Mouse (Mus musculus) megakaryocyte, embryonic 14.5 days (primary cell): Measurements from ENCODE around the gene B4galt5.

Source experiments
- FLI1 ChIP-seq: IDR thresholded peaks from 2 replicates; pipeline ENCODE4 v1.6.1; 2012; ENCODE audit warnings: low read length, inconsistent platforms, mixed read lengths
- GATA1 ChIP-seq: IDR thresholded peaks from 3 replicates; pipeline ENCODE4 v1.6.1; 2012; ENCODE audit warnings: mixed read lengths, low read length, inconsistent platforms, borderline replicate concordance

- TF ChIP-seq GATA1: no peak
- no peak for TF ChIP-seq FLI1
Measured at GRCm38 (mm10) chr2:167354046-167354445, 5.1 kb upstream of the B4galt5 start.
